Mouse (Mus musculus) gastrocnemius, postnatal 10 days (tissue): ENCODE results near the gene Ncapd3. TPM values are rescaled to one million over a fixed set of nuclear protein-coding genes. Genes with fewer than 3 reads are reported as not detected.
A peak's percentile ranks its signal among the peaks of the same experiment; 100 is the strongest.

Experiments
- DNase-seq: peaks from one replicate; pipeline ENCODE4 v3.0.0; 2021; ENCODE audit warnings: mixed read lengths
- total RNA-seq, 2 experiments: library from RNA; stranded (reverse); gene quantifications; 2 replicates each; pipeline ENCODE4 v1.2.3; 2021

Ncapd3 gene
- total RNA-seq, 2 experiments from 2014 or later, result 9.9 to 11.7 TPM

DNA sequence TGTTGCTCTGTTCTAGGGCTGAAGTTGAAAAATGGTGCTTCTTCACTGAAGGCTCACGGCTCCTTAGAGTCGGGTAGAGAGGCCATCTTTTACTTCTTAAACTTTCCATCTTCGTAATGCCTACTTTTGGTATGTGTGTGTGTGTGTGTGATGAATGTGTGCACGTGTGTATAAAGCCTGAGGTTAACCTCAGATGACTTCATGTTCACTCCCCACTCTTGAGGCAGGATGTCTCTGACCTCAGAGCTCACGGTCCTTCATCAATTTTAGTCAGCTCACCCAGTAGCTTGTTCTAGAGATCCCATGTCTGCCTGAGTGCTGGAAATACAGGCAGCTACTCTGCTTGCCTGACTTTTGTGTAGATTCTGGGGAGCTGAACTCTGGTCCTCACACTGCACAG, 13.9 kb downstream of the Ncapd3 start:
- DNase-seq, result no peak

DNA sequence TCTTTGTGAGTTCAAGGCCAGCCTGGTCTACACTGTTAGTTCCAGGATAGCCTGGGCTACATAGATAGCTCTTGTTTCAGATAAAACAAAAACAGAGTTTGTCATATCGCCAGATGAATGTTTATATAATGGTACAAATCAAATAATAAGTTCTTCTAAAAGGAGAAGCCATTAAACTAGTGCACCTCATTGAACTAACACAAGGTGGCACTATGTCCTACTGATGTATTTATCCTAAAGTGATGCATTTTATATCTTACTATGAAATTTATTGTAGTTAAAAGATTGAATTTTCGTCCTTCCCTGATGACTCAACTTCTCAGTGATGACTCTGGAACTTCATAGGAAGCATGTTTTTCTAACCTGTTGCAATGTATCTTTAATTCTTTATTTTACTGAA, 19.5 kb downstream of the Ncapd3 start:
- DNase-seq, result no peak

DNA sequence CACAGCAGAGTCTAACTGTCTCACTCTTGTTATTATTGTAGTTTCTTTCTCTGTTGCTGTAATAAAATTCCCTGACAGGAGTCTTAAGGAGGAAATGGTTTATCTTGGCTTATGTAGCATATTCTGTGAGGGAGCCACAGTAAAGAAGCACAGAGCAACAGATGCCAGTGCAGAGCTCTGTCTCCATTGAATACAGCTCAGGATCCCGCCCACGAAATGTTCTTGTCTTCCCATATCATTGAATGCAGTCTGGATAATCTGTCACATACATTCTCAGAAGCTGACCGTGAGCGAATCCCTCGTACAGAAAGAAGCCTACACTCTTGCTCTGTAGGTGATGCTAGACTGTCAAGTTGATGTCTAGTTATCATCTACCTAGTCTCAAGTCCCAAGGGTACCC, 28.4 kb downstream of the Ncapd3 start:
- DNase-seq, result no peak

DNA sequence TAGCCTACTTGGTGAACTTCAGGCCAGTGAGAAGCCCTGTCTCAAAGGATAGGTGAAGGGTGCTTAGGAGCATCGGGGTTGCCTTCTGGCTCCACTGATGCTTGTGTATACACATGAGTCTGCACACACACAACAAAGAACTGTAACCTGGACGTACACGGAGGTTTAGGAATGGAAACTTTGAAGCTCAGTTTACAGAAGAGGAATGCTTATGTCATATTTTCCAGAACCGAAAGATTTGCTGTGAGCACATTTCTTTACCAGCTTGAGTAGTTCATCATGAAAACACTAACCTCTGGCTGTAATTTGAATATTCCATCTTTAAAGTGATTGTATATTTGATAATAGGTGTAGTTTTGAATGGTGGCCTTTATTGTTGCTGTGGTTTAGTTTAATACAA, 40.9 kb downstream of the Ncapd3 start:
- DNase-seq, result no peak

- no peak for DNase-seq
These were observed 44.7 kb downstream of the Ncapd3 start for GRCm38 (mm10) chr9:27074677-27075076.

DNA sequence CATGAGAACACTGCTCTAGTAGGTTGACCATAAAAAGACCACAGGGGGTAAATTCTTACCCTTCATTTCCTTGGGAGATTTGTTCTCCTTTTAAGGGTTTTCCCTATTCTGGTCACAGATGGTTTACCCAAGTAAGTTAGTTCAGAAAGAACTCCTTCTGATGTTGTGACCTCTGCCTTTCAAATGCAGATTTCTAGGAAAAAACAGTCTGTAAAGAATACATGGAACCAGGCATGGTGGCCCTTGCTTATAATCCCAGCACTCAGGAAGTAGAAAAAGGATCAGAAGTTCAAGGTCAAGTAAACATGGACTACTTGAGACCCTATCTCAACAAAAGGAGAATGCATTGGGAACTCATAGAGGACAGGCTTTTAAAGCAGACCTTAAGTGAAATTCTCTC, 45.8 kb downstream of the Ncapd3 start:
- no peak for DNase-seq

DNA sequence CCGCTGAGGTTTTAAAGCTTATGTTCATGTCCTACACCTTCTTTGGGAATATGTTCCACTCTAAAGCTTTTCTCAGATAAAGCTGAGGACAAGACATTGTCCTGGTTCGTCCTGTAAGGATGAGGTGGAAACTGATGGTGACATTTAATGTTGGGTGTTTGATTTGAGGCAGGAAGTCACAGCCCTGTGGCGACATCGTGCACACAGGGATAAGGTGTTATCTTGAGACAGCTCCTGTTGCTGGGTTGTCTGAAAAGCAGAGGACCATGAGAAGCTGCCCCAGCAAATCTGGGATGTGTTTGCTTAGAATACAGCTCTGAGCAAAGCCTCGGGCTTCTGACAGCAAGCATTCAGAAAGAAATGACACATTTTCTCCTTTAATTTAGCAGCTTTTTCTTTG, 56.3 kb downstream of the Ncapd3 start:
- DNase-seq, result no peak

DNA sequence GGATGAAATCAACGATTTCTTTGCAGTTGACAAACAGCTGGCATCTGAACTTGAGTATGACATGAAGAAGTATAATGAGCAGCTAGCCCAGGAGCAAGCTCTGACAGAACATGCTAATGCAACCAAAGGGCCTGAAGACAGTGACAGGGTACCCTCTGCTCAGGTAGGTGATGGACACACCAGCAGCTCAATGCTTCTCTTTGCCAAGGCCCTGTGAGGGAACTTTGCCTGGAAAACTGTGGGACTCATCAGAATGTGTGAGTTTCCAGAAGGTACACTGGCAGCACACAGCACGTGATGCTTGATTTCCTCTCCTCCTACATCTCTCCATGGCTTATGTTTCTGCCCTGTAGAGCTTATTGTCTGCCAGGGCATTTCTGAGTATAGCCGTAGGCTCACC, 57.4 kb downstream of the Ncapd3 start:
- DNase-seq, result no peak

- no peak for DNase-seq
These were observed 60.2 kb downstream of the Ncapd3 start for GRCm38 (mm10) chr9:27090134-27090533.

DNA sequence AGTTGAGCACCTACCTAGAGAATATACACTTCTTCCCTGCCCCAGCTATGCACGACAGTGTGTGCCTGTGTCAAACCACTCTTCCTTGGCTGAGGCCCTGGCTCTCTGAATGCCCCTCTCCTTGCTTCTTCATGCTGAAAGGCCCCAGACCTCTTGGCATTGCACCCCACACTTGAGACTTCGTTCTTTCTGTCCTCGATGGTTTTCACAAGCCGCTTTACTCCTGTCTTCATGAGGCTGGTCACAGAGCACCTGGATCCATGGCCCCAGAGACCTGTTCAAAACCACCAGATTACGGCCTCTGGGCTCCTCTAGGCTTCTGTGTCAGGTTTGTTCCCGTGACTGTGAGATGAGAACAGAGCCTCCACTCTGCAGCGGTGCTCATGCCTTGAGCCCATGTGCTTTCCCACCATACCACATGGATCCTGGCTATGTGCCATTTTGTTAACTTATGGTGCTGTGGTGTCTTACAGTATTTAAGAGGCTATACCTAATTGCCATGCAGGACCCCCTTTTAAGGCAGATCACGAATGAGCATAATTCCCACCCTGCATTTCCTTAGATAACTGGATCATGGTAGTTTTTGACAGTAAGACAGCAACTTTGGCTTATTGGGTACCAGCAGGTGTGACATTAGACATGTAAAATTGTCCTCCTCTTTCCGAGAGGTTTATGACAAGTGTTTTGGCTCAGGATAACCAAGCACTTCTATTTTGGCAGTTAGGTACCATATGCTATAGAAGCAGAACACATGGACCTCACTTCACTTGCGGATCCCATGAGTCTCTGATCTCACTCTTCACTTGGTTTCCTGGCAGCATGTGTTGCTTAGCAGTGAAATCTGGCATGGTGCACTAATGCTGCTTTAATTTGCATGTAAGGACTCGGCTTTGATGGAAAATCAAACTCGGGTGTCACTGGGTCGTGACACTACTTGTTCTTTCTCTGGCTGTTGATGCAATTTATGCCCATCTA, 61.1 kb downstream of the Ncapd3 start:
- no peak for DNase-seq

DNA sequence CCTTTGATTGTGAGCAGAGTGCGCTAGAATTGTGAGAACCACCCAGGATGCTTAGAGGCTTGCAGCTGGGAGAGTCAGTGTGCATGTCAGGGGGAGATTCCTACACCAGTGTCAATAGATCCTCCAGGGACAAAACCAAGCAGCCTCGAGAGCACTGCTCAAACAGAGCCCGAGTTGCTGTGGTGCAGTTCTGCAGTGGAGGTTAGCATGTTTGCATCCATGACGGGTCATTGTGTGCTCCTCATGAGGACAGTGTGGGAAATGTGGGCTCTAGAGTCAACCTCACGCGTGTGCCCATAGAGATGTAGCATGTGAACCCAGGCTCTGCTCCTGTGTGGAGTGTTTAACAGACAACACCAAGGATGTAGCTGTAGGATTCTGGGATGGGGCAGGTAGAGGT, 62.9 kb downstream of the Ncapd3 start:
- DNase-seq, result no peak

- DNase-seq, result no peak
These were observed 68.1 kb downstream of the Ncapd3 start for GRCm38 (mm10) chr9:27098092-27098491.

DNA sequence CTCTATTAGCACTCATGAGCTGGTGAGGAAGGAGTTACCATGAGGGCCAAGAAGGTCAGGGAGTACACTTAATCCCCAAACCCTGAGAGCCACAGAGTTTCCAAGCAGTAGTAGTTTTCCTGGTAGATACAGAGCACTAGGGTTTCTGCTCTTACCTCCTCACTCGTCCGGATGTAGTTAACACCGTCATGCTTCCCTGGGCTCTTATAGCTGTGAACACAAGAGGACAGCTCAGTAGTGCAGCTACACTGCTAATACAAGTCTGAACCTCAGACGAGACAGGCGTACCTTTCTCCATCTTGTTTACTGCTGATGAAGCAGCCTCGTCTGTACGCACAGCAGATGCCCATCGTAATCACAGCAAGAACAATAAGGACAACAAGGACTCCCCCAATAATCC, 68.6 kb downstream of the Ncapd3 start:
- no peak for DNase-seq

DNA sequence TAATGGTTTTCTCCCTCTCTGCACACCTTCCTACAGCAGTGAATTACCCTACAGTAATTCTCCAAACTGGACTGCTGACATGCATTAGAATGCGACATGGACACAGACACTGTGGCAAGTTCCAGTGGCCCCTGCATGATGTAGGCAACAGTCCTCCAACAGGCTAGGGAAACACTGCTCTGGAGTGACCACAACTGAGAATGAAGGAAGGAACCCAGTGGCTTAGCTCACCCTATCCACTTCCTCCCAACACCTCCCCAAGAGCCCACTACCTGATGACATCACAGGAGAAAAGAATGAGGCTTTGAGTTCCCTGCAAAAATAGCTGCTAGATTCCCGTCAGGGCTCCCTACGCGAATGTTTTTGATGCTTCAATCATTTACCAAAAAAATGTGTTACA, 69.5 kb downstream of the Ncapd3 start:
- no peak for DNase-seq

GRCm38 (mm10) chr9:27101466-27101865, 71.5 kb downstream of the Ncapd3 start:
- no peak for DNase-seq

DNA sequence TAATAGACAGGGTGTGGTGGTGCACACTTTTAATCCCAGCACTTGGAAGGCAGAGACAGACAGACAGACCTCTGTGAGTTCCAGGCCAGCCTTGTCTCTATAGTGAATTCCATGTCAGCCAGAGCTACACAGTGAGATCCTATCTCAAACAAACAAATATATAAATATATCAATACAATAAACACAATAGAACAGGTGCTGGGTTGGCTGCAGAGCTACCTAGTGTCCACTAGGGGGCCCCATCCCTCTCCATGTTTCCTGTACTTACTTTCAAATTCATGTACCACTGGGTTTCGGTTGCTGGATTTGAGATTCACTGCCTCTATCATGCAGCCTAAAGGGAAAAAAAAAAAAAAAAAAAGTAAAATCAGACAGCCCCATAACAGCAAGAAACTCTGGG, 76.1 kb downstream of the Ncapd3 start:
- DNase-seq, result peak; percentile 45

DNA sequence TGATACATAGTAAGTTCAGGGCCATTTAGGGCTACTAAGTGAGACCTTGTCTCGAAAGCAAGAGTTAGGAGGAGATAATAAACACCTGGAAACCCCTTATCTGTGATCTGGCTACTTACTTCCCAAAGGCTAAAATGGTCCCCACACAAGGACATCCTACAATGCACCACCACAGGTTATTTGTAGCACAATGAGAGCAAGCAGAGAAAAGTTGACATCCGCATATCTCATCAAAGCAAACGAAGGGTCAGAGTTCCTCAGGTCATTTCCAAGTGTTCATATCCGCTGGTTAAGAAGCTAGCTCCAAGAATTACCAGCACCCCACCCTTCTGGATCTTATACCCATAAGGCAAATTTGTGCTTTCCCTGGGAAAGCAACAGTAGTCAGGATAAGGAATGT, 78.5 kb downstream of the Ncapd3 start:
- no peak for DNase-seq

DNA sequence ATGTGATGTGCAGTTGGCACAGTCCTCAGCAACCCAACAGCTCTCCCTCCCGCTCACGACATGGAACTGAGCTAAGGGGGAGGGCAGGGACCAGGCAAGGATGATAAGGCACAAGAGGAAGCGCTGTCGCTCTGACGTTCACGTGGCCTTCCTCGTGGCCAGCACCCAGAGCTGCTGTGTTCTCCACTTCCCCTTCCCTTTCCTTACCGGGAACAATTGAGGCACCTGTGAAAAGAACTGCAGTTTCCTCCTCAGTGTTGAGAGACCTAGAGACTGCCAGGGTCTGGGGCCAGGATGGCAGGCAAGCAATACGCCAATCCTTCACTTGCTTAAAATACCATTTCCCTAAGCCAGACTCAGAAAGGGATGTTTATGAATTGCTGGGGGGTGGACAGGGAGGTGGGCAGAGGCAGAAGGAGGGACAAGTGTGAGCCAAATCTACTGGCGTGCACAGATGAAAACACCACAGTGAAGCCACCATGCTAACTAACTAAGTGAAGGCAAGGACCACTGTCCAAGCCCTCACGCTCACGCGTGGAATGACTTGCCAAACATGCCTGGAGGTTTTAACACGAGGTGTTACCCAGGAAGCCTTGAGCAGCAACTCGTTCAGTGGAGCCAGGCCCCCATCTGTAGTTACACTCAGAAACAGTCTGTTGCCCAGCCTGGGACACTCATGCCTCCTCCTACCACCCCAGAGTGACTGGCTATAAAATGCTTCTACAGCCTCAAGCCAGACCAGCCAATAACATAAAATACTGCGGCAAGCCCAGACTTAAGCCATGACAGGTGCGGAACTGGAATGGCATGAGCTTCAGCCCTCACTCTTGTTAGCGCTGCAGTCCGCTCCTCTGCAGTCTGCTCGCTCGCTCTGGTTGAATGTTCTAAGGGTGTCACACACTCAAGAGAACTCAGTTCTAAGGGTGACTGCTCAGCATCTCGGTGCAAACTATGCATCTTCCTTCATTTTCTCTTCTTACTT, 79.8 kb downstream of the Ncapd3 start:
- peak; percentile 20 for DNase-seq

GRCm38 (mm10) chr9:27110681-27111080, 80.7 kb downstream of the Ncapd3 start:
- no peak for DNase-seq

- no peak for DNase-seq
These were observed 81.8 kb downstream of the Ncapd3 start for GRCm38 (mm10) chr9:27111756-27112155.

DNA sequence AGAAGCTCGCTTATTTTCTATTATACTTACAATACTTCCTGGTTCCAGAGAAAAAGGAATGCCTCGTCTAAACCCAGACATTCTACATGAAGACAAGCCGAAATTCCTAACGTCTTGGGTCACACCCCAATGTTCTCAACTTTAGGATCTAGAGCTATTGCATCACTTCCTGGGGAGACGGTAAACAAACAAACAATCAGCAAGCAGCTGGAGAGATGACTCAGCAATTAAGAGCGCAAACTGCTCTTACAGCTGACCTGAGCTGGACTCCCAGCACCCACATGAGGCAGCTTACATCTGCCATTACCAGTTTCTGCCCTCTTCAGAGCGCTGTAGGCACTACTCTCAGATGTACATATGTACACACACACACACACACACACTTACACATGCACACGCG, 91.3 kb downstream of the Ncapd3 start:
- DNase-seq, result no peak

- no peak for DNase-seq
These were observed 92.1 kb downstream of the Ncapd3 start for GRCm38 (mm10) chr9:27122076-27122475.

- DNase-seq, result no peak
These were observed 93.0 kb downstream of the Ncapd3 start for GRCm38 (mm10) chr9:27122963-27123362.
